Mouse (Mus musculus): ENCODE measurements at regions not wholly inside any gene's neighbourhood (a gene's known extent, or its start where the extent isn't known, plus 50 kb on each side); places are given as distances from the start of the nearest gene placed in this dataset.

DNA sequence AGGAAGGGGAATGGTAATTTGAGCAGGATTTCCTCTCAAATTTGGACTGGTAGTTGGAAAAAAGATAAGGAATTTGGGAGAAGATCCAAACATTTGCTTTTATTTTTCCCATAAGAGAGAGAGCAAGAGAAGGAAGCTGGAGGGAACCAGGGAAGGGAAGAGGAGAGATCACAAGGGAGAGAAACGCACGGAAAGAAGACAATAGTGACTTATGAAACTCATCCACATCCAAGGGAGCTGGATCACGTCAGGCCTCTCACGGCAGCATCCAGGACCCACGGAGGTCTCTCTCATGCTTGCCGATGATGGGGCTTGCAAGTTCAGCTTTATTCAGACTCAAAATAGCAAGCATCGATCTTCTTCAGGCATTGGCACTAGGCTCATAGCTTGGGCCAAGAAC lies 423.7 kb downstream of the Prdm2 start:
- no peak for DNase-seq (ENCODE audit: extremely low spot score in 1 of 2, low spot score in 1 of 2)

DNA sequence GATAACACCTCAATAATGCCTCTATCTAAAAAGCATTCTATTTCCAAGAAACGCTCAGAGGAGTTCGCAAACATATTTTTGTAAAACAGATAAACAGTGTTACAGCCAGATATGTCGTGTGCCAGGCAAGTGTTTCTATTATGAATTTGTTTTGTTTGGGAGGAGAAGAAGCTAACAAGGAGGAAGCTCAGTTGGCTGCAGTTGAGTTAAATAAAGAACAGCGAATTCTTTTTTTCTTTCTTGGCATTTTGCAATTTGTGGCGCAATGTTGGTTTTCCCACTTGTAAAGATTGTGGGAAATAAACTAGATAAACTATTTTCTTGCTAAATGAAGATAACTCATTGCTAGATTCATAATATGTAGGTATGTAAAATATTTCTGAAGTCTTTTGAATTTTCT lies 427.4 kb downstream of the Prdm2 start:
- DNase-seq (ENCODE audit: extremely low spot score in 1 of 2, low spot score in 1 of 2): no peak

DNA sequence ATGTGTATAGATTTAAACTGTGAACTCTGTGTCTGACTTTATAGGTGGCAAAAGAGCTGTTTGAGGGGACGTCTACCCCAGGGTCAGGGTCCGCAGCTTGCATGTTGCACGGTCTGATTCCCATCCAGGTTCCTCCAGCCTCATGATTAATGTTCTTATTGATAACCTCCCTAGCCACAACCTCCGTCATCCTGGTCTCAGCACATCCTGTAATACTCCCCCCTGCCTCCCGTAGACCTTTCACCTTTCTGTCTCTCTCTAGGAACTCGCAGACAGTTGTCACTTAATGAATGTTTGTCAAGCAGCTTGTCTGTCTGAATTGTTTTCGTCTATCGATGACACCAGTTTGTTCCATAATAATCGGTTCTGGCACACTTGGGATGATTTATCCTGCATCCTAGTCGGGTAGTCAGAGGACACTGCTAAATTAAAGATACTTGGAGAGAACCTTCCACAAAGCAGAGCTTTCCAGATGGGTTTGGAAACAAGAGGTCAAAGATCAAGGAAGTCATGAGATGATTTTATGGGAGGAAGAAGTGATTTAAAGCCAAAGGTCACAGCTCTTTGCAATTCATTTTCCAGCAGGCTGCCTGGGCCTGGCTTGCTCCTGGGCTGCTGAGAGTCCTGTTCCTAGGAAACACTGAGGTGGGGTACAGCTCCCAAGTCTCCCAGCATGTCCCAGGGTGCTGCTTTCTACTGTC lies 435.9 kb downstream of the Prdm2 start:
- DNase-seq (ENCODE audit: extremely low spot score in 1 of 2, low spot score in 1 of 2): no peak

DNA sequence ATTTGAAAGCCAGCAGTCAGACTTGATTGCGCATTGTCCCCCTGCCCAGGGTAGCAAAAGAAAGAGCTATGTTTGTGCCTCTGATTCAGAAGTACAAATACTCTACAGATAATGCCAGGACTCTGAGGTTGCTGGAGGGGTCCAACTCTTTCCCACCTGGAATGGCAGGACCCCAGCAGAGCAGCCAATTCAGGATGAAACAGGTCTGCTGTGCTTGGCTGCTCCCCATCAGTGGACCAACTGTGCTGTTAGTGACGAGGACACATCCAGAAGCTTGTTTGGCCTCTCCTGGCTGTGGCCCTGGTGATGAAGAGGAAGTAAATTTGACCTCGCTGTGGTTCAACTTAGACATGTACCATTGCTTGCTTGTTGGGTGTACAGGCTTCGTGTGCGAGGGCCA lies 437.8 kb downstream of the Prdm2 start:
- DNase-seq (ENCODE audit: extremely low spot score in 1 of 2, low spot score in 1 of 2): no peak

DNA sequence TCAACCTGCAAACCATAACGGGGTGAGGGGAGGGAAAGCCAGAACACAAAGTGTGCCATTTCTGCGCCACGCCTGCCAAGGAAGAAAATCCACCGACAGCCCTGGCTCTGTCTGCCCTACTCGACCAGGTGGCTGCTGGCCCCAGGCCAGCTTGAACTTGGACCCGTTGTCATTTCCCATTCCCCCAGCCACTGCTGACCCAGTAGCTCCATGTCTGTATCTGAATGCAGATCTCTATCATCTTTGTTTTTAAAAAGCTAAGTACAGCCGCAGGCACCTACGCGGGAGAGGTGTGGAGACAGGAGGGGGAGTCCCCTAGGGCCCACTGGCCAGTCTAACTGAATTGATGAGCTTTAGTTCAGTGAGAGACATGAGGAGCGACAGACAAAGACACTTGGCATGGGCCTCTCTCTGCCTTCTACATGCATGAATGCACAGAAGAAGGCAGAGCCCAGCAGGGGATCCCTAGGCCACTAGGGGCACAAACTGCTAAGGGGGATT lies 439.1 kb downstream of the Prdm2 start:
- no peak for DNase-seq (ENCODE audit: extremely low spot score in 1 of 2, low spot score in 1 of 2)

DNA sequence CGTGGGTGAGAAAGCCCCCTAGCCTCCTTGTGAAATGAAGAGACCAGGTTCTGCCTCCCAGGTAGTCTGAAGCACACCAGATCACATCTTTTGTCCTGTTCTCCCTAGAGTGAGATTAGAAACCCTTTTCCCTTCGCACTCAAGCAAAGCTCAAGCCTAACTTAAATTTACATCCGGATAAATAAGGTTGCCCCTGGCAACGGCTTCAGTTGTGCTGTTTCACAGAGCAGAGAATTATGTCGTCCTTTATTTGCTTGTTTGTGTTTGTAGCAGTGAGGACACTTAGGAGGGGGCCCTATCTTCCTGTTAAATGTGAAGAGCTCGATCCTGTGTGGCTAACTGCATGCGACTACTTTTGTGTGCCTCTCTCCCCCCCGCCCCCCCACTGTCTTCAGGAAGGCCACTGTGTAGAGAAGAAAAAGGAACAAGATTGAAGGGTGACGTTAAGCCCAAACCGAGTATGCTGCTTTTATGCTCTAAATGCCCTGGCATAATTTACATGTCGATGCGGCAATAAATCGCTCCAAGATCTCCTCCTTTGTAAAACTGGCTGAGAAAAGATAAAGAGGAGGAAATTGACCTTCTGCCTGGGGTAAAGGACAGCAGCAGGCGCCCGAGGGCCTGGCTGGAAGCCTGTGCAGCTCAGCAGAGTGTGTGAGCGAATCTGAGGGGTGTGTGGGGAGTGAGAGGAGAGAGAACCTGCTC lies 439.9 kb downstream of the Prdm2 start:
- DNase-seq (ENCODE audit: extremely low spot score in 1 of 2, low spot score in 1 of 2): no peak

DNA sequence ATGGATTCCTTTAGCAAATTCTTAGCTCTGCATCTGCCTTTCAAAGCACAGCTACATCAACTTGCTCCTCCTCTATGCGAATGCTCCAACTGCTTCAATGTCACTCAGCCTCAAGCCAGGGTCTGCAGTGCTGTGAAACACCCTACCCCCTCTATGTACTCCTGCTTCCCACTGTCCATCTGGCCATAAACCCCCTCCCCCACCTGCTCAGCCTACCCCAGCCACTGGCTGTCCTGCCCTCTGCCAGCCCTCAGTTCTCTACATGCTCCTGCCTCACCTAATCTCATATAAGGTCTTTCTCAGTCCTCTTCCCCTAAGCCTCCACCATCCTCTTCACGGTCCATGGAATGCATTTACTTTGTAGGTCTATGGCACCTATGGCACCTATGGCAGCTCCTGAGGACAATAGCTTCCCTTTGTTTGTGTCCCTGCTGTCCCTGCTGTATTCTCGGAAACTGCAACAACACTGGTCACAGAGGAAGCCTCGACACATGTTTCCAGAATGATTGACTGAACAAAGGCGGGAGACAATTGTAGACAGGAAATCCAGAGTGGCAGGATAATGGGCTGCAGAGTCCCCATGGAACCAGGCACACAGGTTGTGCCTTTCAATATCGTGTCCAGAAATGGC lies 441.2 kb downstream of the Prdm2 start:
- no peak for DNase-seq (ENCODE audit: extremely low spot score in 1 of 2, low spot score in 1 of 2)

DNA sequence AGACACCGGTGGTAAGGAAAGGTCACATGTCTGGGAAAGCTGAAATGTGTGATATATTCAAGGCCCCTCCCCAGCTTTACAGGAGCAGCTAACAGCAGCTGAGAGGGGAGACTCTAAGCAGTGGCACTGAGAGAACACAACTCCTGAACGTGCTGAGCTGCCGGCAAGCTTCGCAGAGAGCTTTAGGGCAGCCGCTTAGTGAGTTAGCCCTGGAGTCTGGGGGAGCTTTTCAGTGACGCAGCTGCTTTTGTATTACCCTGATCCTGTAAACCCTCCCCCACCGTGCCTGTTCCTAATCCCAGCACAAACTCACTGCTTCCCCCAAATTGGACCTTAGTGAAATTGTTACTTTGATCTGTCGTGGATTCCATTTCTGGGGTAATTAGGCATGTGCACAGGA lies 442.6 kb downstream of the Prdm2 start:
- DNase-seq (ENCODE audit: extremely low spot score in 1 of 2, low spot score in 1 of 2): no peak

DNA sequence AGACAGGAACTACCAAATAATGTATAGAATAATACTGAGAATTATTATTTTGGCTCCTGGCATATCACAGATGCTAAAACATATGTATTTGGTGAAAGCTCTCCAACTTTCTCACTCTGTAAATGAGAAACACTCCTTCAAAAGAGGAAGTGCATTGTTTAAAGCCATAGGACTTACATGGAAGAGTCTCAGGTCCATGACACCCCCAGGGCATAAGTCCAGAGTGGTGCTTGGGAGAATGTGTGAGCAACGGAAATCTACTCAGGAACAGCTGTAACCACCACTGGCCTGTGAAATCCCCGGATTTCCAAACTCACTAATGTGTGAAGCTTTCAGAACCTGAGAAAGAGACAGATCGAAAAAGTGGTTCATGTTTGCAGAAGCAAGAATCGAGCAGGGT lies 445.1 kb downstream of the Prdm2 start:
- DNase-seq (ENCODE audit: extremely low spot score in 1 of 2, low spot score in 1 of 2): no peak

DNA sequence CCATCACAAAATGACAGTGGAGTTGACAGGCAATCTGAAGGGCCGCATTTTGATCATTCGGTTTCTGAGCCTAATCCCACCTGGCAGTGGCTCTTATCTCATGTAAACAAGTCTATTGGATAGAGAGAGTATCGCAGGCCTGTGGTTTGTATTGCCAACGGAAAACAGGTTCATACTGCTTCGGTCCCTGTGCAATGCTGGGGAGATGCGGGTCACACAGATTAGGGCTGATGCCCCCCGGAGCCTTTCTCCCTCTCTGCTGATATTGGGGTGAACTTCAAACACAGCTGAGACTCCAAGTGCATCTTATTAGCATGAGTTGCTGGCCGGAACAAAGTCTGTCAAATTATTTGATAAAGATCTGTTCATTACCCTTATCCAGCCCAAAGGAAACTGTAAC lies 451.2 kb downstream of the Prdm2 start:
- DNase-seq (ENCODE audit: extremely low spot score in 1 of 2, low spot score in 1 of 2): no peak

DNA sequence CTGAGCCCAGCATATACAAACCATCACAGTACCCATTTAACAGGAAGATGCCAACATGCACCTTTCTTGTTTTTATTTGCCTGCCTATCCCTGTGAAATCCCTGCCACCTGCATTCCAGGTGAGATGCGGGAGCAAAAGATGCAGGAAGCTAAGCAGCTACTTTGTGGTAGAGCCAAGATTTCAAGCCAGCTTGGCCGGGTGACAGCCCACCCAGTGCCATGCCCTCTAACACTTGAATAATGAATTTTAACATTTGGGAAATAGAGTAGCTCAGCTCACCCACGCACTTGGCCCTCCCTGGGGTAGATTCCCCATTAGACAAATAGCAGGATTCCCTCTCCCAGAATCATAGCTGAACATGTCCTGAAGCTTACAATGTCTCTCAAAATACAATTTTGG lies 454.7 kb downstream of the Prdm2 start:
- no peak for DNase-seq (ENCODE audit: extremely low spot score in 1 of 2, low spot score in 1 of 2)

DNA sequence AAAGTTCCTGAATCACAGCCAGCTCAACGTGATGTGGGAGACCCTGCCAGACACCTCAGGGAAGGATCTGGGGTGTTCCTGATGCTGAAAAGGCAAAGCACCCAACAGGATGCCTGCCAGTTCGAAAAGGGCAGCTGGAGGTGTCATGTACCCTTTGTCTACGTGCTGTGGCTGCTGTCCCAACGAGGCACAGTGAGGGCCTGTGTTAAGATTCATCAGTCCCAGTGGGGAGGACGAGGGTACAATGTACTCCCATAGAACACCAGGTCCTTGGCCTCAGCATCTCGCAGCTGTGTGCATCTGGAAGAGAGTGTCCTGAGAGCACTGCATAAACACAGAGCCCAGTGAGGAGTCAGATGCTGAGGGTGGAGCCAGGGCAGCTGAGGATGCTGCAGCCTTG lies 456.5 kb downstream of the Prdm2 start:
- DNase-seq (ENCODE audit: extremely low spot score in 1 of 2, low spot score in 1 of 2): no peak

DNA sequence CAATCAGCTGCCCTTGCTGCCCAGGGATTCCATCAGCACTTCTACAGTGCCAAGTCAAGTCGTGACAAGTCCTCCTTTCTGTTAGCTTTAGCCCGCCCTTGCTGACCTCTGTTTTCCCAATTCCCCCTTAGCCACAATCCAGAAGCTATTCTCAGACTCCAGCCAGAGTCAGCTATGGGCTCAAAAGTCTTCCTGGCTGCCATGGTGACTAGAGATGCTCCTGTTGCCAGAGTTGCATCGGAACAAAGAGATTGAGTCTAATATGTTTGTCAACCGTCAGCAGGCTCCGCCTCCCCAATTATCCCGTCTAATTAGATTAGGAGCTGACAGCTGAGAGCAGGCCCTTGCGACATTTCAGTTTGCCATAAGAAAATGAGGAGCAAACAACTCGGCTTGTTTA lies 462.9 kb downstream of the Prdm2 start:
- no peak for DNase-seq (ENCODE audit: extremely low spot score in 1 of 2, low spot score in 1 of 2)

DNA sequence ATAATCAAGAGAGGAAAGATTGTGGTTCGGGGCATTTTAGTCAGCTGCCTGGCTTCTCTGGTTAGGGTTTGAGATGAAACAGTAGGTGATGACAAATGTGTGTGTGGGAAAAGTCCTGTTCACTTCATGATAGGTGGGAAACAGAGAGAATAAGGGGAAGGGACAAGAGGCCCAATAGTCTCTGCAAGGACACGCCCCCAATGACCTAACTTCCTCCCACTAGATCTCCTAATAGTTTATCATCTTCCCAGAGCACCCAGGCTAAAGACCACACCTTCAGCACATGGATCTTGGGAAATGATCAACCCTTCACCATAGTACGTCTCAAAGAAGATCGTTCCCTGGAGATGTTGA lies 484.3 kb upstream of the Kazn start:
- DNase-seq (ENCODE audit: extremely low spot score in 1 of 2, low spot score in 1 of 2): no peak

DNA sequence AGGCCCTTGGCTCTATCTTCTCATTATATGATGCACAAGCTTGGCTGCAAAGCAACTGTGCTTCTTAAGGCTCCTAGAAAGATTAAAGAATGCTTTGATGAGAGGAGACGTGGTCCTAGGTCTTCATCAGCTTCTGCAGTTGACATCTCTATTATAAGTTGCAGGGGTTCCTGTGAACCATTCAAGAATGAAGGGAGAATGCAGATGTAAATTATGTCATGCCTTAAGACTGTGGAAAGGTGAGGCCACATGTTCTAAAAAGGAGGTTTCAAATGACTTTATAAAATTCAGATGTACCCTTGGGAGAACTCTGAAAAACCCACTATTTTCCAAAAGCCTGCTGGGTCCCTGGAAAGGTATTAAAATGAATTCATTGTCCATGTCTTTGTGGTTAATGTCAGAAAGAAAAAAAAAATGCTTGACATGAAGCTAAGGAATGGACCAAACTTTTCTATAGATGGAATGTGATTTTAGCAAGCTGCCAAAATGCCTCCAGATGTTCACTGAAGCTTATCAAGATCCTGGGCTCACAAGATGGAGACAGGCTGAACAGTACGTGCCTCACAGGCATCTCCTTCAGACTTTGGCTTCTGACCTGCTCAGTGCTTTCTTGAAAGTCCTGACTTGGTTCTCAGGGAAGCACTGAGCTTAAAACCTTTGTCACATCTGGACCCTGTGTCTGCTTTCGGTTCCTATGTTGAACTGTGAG lies 483.8 kb upstream of the Kazn start:
- DNase-seq (ENCODE audit: extremely low spot score in 1 of 2, low spot score in 1 of 2): no peak

DNA sequence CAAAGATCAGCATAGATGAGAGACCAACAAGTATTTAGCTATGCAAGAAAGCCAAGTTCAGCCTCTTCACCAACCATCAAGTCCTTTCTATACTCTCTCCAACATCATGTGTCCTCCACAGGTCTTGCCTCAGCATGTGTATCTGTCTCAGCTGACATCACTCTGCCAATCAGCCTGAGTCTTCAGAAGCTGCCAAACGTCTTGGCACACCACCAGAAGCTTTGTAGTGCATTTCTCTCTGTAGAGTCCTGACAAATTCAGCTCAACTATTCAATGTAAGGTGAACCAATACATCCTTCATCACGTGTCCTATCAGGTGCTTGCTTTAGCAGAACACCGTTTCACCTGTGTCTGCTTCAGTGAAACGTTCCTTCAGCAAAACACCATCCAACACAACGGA lies 462.4 kb upstream of the Kazn start:
- no peak for DNase-seq (ENCODE audit: extremely low spot score in 1 of 2, low spot score in 1 of 2)

DNA sequence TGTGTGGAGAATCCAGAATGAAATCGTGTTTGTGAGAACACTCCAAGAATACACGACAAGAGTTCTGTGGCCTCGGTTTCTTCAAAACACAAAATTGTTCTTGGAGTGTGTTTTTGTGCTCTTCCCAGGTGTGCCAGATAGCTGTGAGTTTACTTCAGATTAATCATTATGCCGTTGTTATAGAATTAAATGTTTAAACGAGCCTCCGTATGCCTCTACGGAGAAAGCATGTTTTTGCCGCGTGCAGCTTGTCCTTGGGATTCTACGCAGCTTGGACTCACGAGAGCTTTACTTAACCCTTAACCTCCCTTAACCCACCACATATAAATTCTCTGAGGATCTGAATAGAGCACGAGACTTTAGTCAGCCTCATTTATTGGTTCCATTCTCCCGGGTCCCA lies 455.7 kb upstream of the Kazn start:
- no peak for DNase-seq (ENCODE audit: extremely low spot score in 1 of 2, low spot score in 1 of 2)

DNA sequence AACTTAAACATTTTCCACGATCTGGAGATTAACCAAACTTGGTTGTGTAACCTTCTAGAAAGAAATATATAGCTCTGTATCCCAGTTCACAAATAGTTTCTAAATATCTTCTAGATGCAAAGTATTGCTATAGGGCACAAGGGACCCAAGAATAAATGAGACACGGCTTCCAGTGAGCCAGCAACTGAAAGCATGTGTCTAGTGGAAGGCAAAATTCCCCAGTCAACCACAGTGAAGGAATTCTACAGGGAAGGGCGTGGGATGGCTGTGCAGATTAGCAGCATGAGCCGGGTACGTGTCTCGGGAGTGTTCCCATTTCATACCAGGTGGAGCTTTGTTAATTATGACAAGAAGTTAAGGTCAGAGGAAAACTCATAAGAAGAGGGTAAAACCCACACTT lies 449.0 kb upstream of the Kazn start:
- DNase-seq (ENCODE audit: extremely low spot score in 1 of 2, low spot score in 1 of 2): no peak

DNA sequence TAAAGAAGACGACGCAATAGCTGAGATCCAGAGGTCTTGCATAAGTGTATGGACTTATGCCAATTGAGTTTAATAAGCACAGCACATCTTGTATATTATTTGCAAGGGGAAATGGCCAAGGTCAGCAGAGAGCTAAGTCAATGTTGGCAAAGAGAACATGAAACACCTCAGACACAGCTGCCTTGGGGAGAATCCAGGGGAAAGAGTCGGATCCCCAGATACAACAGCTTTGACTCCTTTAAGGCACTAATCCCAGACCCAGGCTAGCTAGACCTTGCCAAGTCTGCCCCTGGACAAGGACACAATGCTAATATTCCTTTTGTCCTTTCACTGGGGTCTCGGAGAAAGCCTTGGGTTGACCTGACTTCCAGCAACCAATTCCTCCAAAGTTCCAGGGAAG lies 438.2 kb upstream of the Kazn start:
- no peak for DNase-seq (ENCODE audit: extremely low spot score in 1 of 2, low spot score in 1 of 2)

DNA sequence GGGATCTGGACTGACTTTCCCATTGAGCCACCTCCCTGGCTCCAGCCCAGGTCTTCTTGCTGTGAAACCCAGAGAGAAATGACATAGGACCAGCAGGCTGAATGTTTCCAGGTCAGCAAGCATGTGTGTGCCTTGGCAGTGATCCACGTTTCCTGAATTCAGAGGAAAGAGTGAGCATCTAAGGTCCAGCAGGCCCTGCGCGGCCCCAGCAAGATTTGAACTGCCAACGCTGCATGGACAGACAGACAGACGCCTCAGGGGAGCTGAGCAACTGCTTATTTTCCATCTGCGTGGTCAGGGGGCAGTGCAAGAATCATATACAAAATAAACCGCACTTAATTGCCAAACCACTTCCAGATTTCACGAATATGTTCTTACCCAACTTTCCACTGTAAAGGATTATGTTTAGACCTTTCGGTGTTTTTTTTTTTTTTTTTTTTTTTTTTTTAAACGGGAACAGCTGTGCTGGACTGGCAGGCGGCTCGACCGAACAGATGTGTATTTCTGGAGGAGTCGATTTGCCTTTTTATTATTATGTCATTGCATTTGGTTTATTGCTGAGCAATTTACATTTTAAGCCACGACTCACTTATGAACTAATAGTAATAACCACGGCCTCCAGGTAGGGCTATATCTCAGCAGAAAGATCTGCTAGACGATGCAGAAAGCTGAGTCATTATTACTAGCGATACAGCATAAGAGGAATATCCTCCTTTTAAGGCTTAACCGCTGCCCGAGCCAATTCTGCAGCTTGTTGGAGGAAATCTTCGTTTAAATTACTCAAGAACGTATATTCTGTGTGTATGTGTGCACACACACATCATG lies 435.7 kb upstream of the Kazn start:
- no peak for DNase-seq (ENCODE audit: extremely low spot score in 1 of 2, low spot score in 1 of 2)

Measured in layer of hippocampus, postnatal 25 days (tissue).